Mouse (Mus musculus) midbrain, embryonic 10.5 days (tissue): Measurements from ENCODE around the gene Ccdc142. TPM values are rescaled to one million over a fixed set of nuclear protein-coding genes. Genes with fewer than 3 reads are reported as not detected.

Experiments used
- DNase-seq: peaks from one replicate; pipeline ENCODE4 v3.0.0-alpha.2; 2017; ENCODE audit warnings: low spot score
- H3K27ac ChIP-seq: fragments of 300-500 bp; sonication (generic); replicated peaks from 2 replicates; pipeline ENCODE4 v1.5.1; 2016; ENCODE audit warnings: mild to moderate bottlenecking
- H3K27me3 ChIP-seq: fragments of 300-500 bp; sonication (generic); 2 replicates; pipeline ENCODE4 v1.6.1; 2016; ENCODE audit warnings: low read depth, mild to moderate bottlenecking; ENCODE audit not compliant: poor library complexity, severe bottlenecking
- H3K36me3 ChIP-seq: fragments of 300-500 bp; sonication (generic); 2 replicates; pipeline ENCODE4 v1.6.1; 2016; ENCODE audit warnings: mild to moderate bottlenecking, moderate library complexity
- H3K4me1 ChIP-seq: fragments of 300-500 bp; sonication (generic); 2 replicates; pipeline ENCODE4 v1.6.1; 2016
- H3K4me3 ChIP-seq: fragments of 300-500 bp; sonication (generic); 2 replicates; pipeline ENCODE4 v1.5.1; 2016; ENCODE audit warnings: mild to moderate bottlenecking, moderate library complexity
- H3K9me3 ChIP-seq: fragments of 300-500 bp; sonication (generic); replicated peaks from 2 replicates; pipeline ENCODE4 v1.6.1; 2016; ENCODE audit warnings: mild to moderate bottlenecking
- WGBS: fragments of 180-500 bp; shearing (Covaris S2); methylation state at CpG from one replicate; pipeline ENCODE4 v1.1.7; 2016; 5-methylcytosine and 5-hydroxymethylcytosine counted together
- polyA plus RNA-seq: library from polyadenylated mRNA; unstranded; fragments of >200 nt; fragmentation: Nextera tagmentation; extraction: Ambion mirVana; gene quantifications from 2 replicates; pipeline ENCODE4 v1.2.1, GENCODE M21; 2016

The Ccdc142 gene
- polyA plus RNA-seq, 1 experiment from 2014 or later = 2.0 TPM

GRCm38 (mm10) chr6:83125331-83125730 is 23.9 kb downstream of the Ccdc142 start, which contains the start of gene Ino80b:
Gene Ino80b (minus strand): TSS chr6:83125431.
- Histone ChIP-seq H3K36me3 (peaks cover 12% of the 10 kb centered on the region; the same call in 1 of the 2 replicates), H3K4me3 (peak within 1 kb of the TSS; percentile 89), H3K27me3 (no peaks in the 10 kb centered on the region), H3K27ac (peak within 1 kb of the TSS; percentile 93), H3K9me3 (no peaks in the 10 kb centered on the region), H3K4me1 (peaks cover 42% of the 10 kb centered on the region)
- 31% methylated on average over 5 of the region's 5 CpGs for WGBS
- DNase-seq = no peak

GRCm38 (mm10) chr6:83127419-83127818 is 26.0 kb downstream of the Ccdc142 start:
- no peaks in the 10 kb centered on the region for H3K27me3 ChIP-seq
- no peaks in the 10 kb centered on the region for H3K9me3 ChIP-seq
- 94% methylated on average over 5 of the region's 5 CpGs for WGBS
- DNase-seq = no peak
- H3K4me1 ChIP-seq = peaks cover 29% of the 10 kb centered on the region
- H3K36me3 ChIP-seq = peaks cover 12% of the 10 kb centered on the region; the same call in 1 of the 2 replicates
- no peak overlapping the region for H3K27ac ChIP-seq
- H3K4me3 ChIP-seq = no peak overlapping the region

GRCm38 (mm10) chr6:83131469-83132034 is 30.2 kb downstream of the Ccdc142 start:
- no peak for DNase-seq
- H3K36me3 ChIP-seq = no peaks in the 10 kb centered on the region
- WGBS = 82% methylated on average over 6 of the region's 6 CpGs
- H3K4me3 ChIP-seq = no peak overlapping the region
- peaks cover 17% of the 10 kb centered on the region for H3K27me3 ChIP-seq
- H3K4me1 ChIP-seq = peaks cover 18% of the 10 kb centered on the region
- no peak overlapping the region for H3K27ac ChIP-seq
- H3K9me3 ChIP-seq = no peaks in the 10 kb centered on the region

- H3K9me3 ChIP-seq = no peaks in the 10 kb centered on the region
- no peak overlapping the region for H3K4me3 ChIP-seq
- H3K4me1 ChIP-seq = peaks cover 26% of the 10 kb centered on the region
- no peak overlapping the region for H3K27ac ChIP-seq
- 87% methylated on average over 9 of the region's 9 CpGs for WGBS
- peaks cover 17% of the 10 kb centered on the region for H3K27me3 ChIP-seq
- no peak for DNase-seq
- H3K36me3 ChIP-seq = no peaks in the 10 kb centered on the region
Measured at GRCm38 (mm10) chr6:83132176-83132919, 30.9 kb downstream of the Ccdc142 start.

- H3K4me3 ChIP-seq = no peak overlapping the region
- no peaks in the 10 kb centered on the region for H3K9me3 ChIP-seq
- no peak for DNase-seq
- peaks cover 43% of the 10 kb centered on the region for H3K4me1 ChIP-seq
- H3K27me3 ChIP-seq = peaks cover 17% of the 10 kb centered on the region
- H3K36me3 ChIP-seq = no peaks in the 10 kb centered on the region
- WGBS = 68% methylated on average over 3 of the region's 3 CpGs
- no peak overlapping the region for H3K27ac ChIP-seq
Measured at GRCm38 (mm10) chr6:83134226-83134625, 32.8 kb downstream of the Ccdc142 start.

GRCm38 (mm10) chr6:83134951-83135513 is 33.6 kb downstream of the Ccdc142 start, which contains the start of gene Rtkn:
Gene Rtkn (plus strand): TSS chr6:83135463.
- 60% methylated on average over 7 of the region's 7 CpGs for WGBS
- H3K4me1 ChIP-seq = peaks cover 52% of the 10 kb centered on the region
- DNase-seq = no peak

GRCm38 (mm10) chr6:83135571-83136161 is 34.3 kb downstream of the Ccdc142 start:
- WGBS = 2% methylated on average over 37 of the region's 37 CpGs
- peak overlapping the region; percentile 100 for H3K27ac ChIP-seq
- H3K27me3 ChIP-seq = peaks cover 17% of the 10 kb centered on the region
- peaks cover 53% of the 10 kb centered on the region for H3K4me1 ChIP-seq
- peak; percentile 29 for DNase-seq
- no peaks in the 10 kb centered on the region for H3K9me3 ChIP-seq
- peaks cover 7% of the 10 kb centered on the region for H3K36me3 ChIP-seq
- H3K4me3 ChIP-seq = peak overlapping the region; percentile 74

More at GRCm38 (mm10) chr6:83134951-83135513, 33.6 kb downstream of the Ccdc142 start, which contains the start of gene Rtkn:
- H3K9me3 ChIP-seq = no peaks in the 10 kb centered on the region
- H3K27me3 ChIP-seq = peaks cover 17% of the 10 kb centered on the region
- H3K27ac ChIP-seq = peak within 1 kb of the TSS; percentile 100
- H3K36me3 ChIP-seq = peaks cover 6% of the 10 kb centered on the region
- peak within 1 kb of the TSS; percentile 74 for H3K4me3 ChIP-seq

GRCm38 (mm10) chr6:83136291-83136880 is 35.0 kb downstream of the Ccdc142 start:
- H3K36me3 ChIP-seq = peaks cover 7% of the 10 kb centered on the region

GRCm38 (mm10) chr6:83136881-83137575 is 35.6 kb downstream of the Ccdc142 start:
- DNase-seq = peak; percentile 89
- peaks cover 62% of the 10 kb centered on the region for H3K4me1 ChIP-seq
- H3K27ac ChIP-seq = peak overlapping the region; percentile 100
- under 1% methylated on average over 26 of the region's 26 CpGs for WGBS
- peaks cover 26% of the 10 kb centered on the region for H3K27me3 ChIP-seq
- H3K36me3 ChIP-seq = peaks cover 7% of the 10 kb centered on the region
- H3K4me3 ChIP-seq = peak overlapping the region; percentile 74
- no peaks in the 10 kb centered on the region for H3K9me3 ChIP-seq

More at GRCm38 (mm10) chr6:83136291-83136880, 35.0 kb downstream of the Ccdc142 start:
- peaks cover 56% of the 10 kb centered on the region for H3K4me1 ChIP-seq
- WGBS = 10% methylated on average over 5 of the region's 5 CpGs
- H3K27me3 ChIP-seq = peaks cover 20% of the 10 kb centered on the region
- peak overlapping the region; percentile 100 for H3K27ac ChIP-seq
- H3K4me3 ChIP-seq = peak overlapping the region; percentile 74
- DNase-seq = no peak
- H3K9me3 ChIP-seq = no peaks in the 10 kb centered on the region

GRCm38 (mm10) chr6:83137576-83137950 is 36.2 kb downstream of the Ccdc142 start:
- Histone ChIP-seq H3K4me3 (peak overlapping the region; percentile 74), H3K27ac (peak overlapping the region; percentile 100), H3K27me3 (peaks cover 31% of the 10 kb centered on the region), H3K4me1 (peaks cover 68% of the 10 kb centered on the region), H3K36me3 (peaks cover 7% of the 10 kb centered on the region), H3K9me3 (no peaks in the 10 kb centered on the region)
- WGBS = under 1% methylated on average over 12 of the region's 12 CpGs
- peak; percentile 93 for DNase-seq

GRCm38 (mm10) chr6:83138056-83138455 is 36.7 kb downstream of the Ccdc142 start:
- no peaks in the 10 kb centered on the region for H3K9me3 ChIP-seq

GRCm38 (mm10) chr6:83140044-83140443 is 38.6 kb downstream of the Ccdc142 start:
- Histone ChIP-seq H3K9me3 (no peaks in the 10 kb centered on the region), H3K27me3 (peaks cover 25% of the 10 kb centered on the region), H3K36me3 (peaks cover 7% of the 10 kb centered on the region), H3K4me3 (no peak overlapping the region), H3K4me1 (peaks cover 74% of the 10 kb centered on the region), H3K27ac (no peak overlapping the region)
- WGBS = 97% methylated on average over 8 of the region's 8 CpGs
- no peak for DNase-seq

More at GRCm38 (mm10) chr6:83138056-83138455, 36.7 kb downstream of the Ccdc142 start:
- H3K27me3 ChIP-seq = peaks cover 31% of the 10 kb centered on the region
- H3K4me1 ChIP-seq = peaks cover 73% of the 10 kb centered on the region
- WGBS = 1% methylated on average over 11 of the region's 11 CpGs
- H3K27ac ChIP-seq = peak overlapping the region; percentile 100
- DNase-seq = peak; percentile 73
- H3K4me3 ChIP-seq = peak overlapping the region; percentile 74
- H3K36me3 ChIP-seq = peaks cover 7% of the 10 kb centered on the region
